Mouse (Mus musculus) CH12.LX (cell line): ENCODE measurements around the gene Tomm40l. TPM values are rescaled to one million over a fixed set of nuclear protein-coding genes. Genes with fewer than 3 reads are reported as not detected.

Experiments
- DNase-seq: peaks from one replicate; pipeline ENCODE4 v3.0.0-alpha.2; 2013; ENCODE audit errors: extremely low read depth
- H3K27ac ChIP-seq: 2 replicates; pipeline ENCODE4 v1.5.1; 2012; ENCODE audit warnings: low read depth, mild to moderate bottlenecking, control low read depth, moderate library complexity; ENCODE audit not compliant: insufficient read depth
- H3K27me3 ChIP-seq: replicated peaks from 2 replicates; pipeline ENCODE3; 2012; ENCODE audit warnings: inconsistent platforms
- H3K36me3 ChIP-seq, 2 experiments: replicated peaks in 1 of 2; 2 replicates each; pipeline versions ENCODE3 to v1.6.1; 2012; ENCODE audit warnings: inconsistent platforms in 1 of 2, low read length in 1 of 2, mild to moderate bottlenecking in 1 of 2, mixed read lengths in 1 of 2, moderate library complexity in 1 of 2; ENCODE audit not compliant: control insufficient read depth in 1 of 2, insufficient read depth in 1 of 2
- H3K4me1 ChIP-seq, 2 experiments: 2 replicates each; pipeline ENCODE4 v1.6.1; 2012; ENCODE audit warnings: inconsistent platforms in 1 of 2, moderate library complexity in 1 of 2; ENCODE audit not compliant: insufficient read depth in 2 of 2, control insufficient read depth in 1 of 2
- H3K4me2 ChIP-seq: 2 replicates; pipeline ENCODE4 v1.6.1; 2012; ENCODE audit warnings: low read depth, mild to moderate bottlenecking, control low read depth; ENCODE audit not compliant: poor library complexity, insufficient read depth, severe bottlenecking
- H3K4me3 ChIP-seq, 3 experiments: fragments of 150-350 bp in 1 of 3; sonication (generic) in 1 of 3; replicated peaks in 1 of 3; 2 replicates each; pipeline versions ENCODE3 to v1.5.1; 2011 to 2012; ENCODE audit warnings: low read depth in 2 of 3, low read length in 2 of 3, mild to moderate bottlenecking in 2 of 3, moderate library complexity in 2 of 3, control low read depth in 1 of 3, improper control_type of control experiment in 1 of 3, inconsistent platforms in 1 of 3, mixed read lengths in 1 of 3; ENCODE audit not compliant: poor library complexity in 1 of 3
- H3K79me2 ChIP-seq: replicated peaks from 2 replicates; pipeline ENCODE4 v1.6.1; 2012; ENCODE audit warnings: mild to moderate bottlenecking, moderate library complexity; ENCODE audit not compliant: control insufficient read depth, poor library complexity, insufficient read depth, severe bottlenecking; ENCODE audit errors: extremely low read depth
- H3K9ac ChIP-seq: 2 replicates; pipeline ENCODE4 v1.6.1; 2012; ENCODE audit warnings: low read depth, mild to moderate bottlenecking, control low read depth, moderate library complexity; ENCODE audit not compliant: insufficient read depth
- H3K9me3 ChIP-seq: replicated peaks from 2 replicates; pipeline ENCODE3; 2012; ENCODE audit warnings: low read length, inconsistent platforms, mixed read lengths
- BHLHE40 ChIP-seq: IDR thresholded peaks from 2 replicates; pipeline ENCODE4 v1.6.1; 2011; ENCODE audit warnings: mild to moderate bottlenecking, low read depth, low read length, improper control_type of control experiment
- CHD1 ChIP-seq: IDR thresholded peaks from 2 replicates; pipeline ENCODE4 v1.6.1; 2012; ENCODE audit warnings: low read depth, low read length, improper control_type of control experiment, inconsistent platforms
- CHD2 ChIP-seq: IDR thresholded peaks from 2 replicates; pipeline ENCODE4 v1.6.1; 2011; ENCODE audit warnings: low read length, improper control_type of control experiment
- E2F4 ChIP-seq: IDR thresholded peaks from 2 replicates; pipeline ENCODE4 v1.6.1; 2011; ENCODE audit warnings: low read depth, low read length, improper control_type of control experiment; ENCODE audit not compliant: insufficient replicate concordance
- ELF1 ChIP-seq: IDR thresholded peaks from 2 replicates; pipeline ENCODE4 v1.6.1; 2014; ENCODE audit warnings: low read depth, mild to moderate bottlenecking, inconsistent platforms, low read length, improper control_type of control experiment
- ETS1 ChIP-seq: conservative IDR thresholded peaks from 2 replicates; pipeline ENCODE4 v1.6.1; 2012; ENCODE audit warnings: low read depth, mild to moderate bottlenecking, inconsistent platforms, low read length, improper control_type of control experiment, moderate library complexity
- GABPA ChIP-seq: IDR thresholded peaks from 2 replicates; pipeline ENCODE4 v1.6.1; 2012; ENCODE audit warnings: low read depth, low read length, improper control_type of control experiment, inconsistent platforms; ENCODE audit not compliant: insufficient replicate concordance
- HCFC1 ChIP-seq: IDR thresholded peaks from 2 replicates; pipeline ENCODE4 v1.6.1; 2012; ENCODE audit warnings: low read depth, mild to moderate bottlenecking, inconsistent platforms, low read length, improper control_type of control experiment
- IRF4 ChIP-seq: IDR thresholded peaks from 2 replicates; pipeline ENCODE4 v1.6.1; 2014; ENCODE audit warnings: low read depth, mild to moderate bottlenecking, inconsistent platforms, low read length, improper control_type of control experiment
- JUND ChIP-seq: conservative IDR thresholded peaks from 2 replicates; pipeline ENCODE4 v1.6.1; 2011; ENCODE audit warnings: low read depth, low read length, improper control_type of control experiment
- KAT2A ChIP-seq: IDR thresholded peaks from 2 replicates; pipeline ENCODE4 v1.6.1; 2012; ENCODE audit warnings: low read length, improper control_type of control experiment, inconsistent platforms; ENCODE audit not compliant: insufficient replicate concordance
- MEF2A ChIP-seq: IDR thresholded peaks from 2 replicates; pipeline ENCODE4 v1.6.1; 2014; ENCODE audit warnings: low read depth, mild to moderate bottlenecking, inconsistent platforms, low read length, improper control_type of control experiment, borderline replicate concordance
- MYC ChIP-seq: IDR thresholded peaks from 2 replicates; pipeline ENCODE4 v1.6.1; 2011; ENCODE audit warnings: low read depth, mild to moderate bottlenecking, improper control_type of control experiment, low read length
- NRF1 ChIP-seq: IDR thresholded peaks from 2 replicates; pipeline ENCODE4 v1.6.1; 2014; ENCODE audit warnings: low read depth, mild to moderate bottlenecking, inconsistent platforms, low read length, improper control_type of control experiment, moderate library complexity
- PAX5 ChIP-seq: IDR thresholded peaks from 2 replicates; pipeline ENCODE4 v1.6.1; 2012; ENCODE audit warnings: low read length, inconsistent platforms, mixed read lengths
- RAD21 ChIP-seq: IDR thresholded peaks from 2 replicates; pipeline ENCODE4 v1.6.1; 2011; ENCODE audit warnings: low read depth, mild to moderate bottlenecking, low read length, improper control_type of control experiment, moderate library complexity
- SMC3 ChIP-seq: IDR thresholded peaks from 2 replicates; pipeline ENCODE4 v1.6.1; 2011; ENCODE audit warnings: low read depth, low read length, improper control_type of control experiment
- TBP ChIP-seq: conservative IDR thresholded peaks from 2 replicates; pipeline ENCODE4 v1.6.1; 2011; ENCODE audit warnings: low read depth, low read length, improper control_type of control experiment
- TCF12 ChIP-seq: IDR thresholded peaks from 2 replicates; pipeline ENCODE4 v1.6.1; 2014; ENCODE audit warnings: low read depth, mild to moderate bottlenecking, inconsistent platforms, low read length, improper control_type of control experiment
- UBTF ChIP-seq: IDR thresholded peaks from 2 replicates; pipeline ENCODE4 v1.6.1; 2012; ENCODE audit warnings: low read depth, mild to moderate bottlenecking, inconsistent platforms, low read length, improper control_type of control experiment, moderate library complexity
- USF1 ChIP-seq: IDR thresholded peaks from 2 replicates; pipeline ENCODE4 v1.6.1; 2014; ENCODE audit warnings: low read depth, mild to moderate bottlenecking, inconsistent platforms, low read length, improper control_type of control experiment
- ZC3H11A ChIP-seq: IDR thresholded peaks from 2 replicates; pipeline ENCODE4 v1.6.1; 2012; ENCODE audit warnings: low read depth, mild to moderate bottlenecking, inconsistent platforms, low read length, improper control_type of control experiment
- dilution Hi-C: fragments of 300-500 bp; cut with MboI; formaldehyde crosslinking; loops from 2 replicates; pipeline ENCODE4 v1.14.3; 2020; ENCODE audit warnings: low sequenced_read_pairs; ENCODE audit not compliant: extremely low pct_unique_long_range_greater_than_20kb, extremely low pct_ligation_motif_present
- in situ Hi-C: fragments of 300-500 bp; cut with MboI; formaldehyde crosslinking; loops from 3 replicates; pipeline ENCODE4 v1.14.3; 2019; ENCODE audit warnings: low sequenced_read_pairs, low pct_ligation_motif_present, low pct_unique_long_range_greater_than_20kb, mixed read lengths
- polyA plus RNA-seq: library from polyadenylated mRNA; unstranded; fragments of >175 nt; gene quantifications from 2 replicates; pipeline ENCODE4 v1.2.1, GENCODE M21; 2012; ENCODE audit warnings: low read depth; ENCODE audit not compliant: insufficient read length
- total RNA-seq, 2 experiments: library from RNA; depleted of rRNA; stranded (reverse); fragments of 300-350 nt in 1 of 2; fragments of >200 nt in 1 of 2; gene quantifications; 2 replicates each; pipeline ENCODE4 v1.2.3; 2012 to 2014

Tomm40l gene
- total and polyA plus RNA-seq, 3 experiments, result 24.7 to 37.1 (median 36.0) TPM

GRCm38 (mm10) chr1:171183025-171183424, 39.3 kb downstream of the Tomm40l start:
- Histone ChIP-seq H3K36me3 (no peaks in the 10 kb centered on the region), H3K9me3 (no peaks in the 10 kb centered on the region), H3K4me1 (peaks cover 8 to 15% of the 10 kb centered on the region in 2 experiments), H3K4me3 (no peak overlapping the region), H3K27me3 (no peaks in the 10 kb centered on the region), H3K9ac (no peak overlapping the region), H3K4me2 (no peak overlapping the region)
- in situ Hi-C loops (no loop called here), dilution Hi-C loops (no loop called here)
- DNase-seq, result no peak
- TF ChIP-seq UBTF, result no peak
- TF ChIP-seq, all 38 proteins: peak for 0
- no peaks in the 10 kb centered on the region for H3K79me2 ChIP-seq
- H3K27ac ChIP-seq, result no peak overlapping the region

GRCm38 (mm10) chr1:171179487-171180171, 42.7 kb downstream of the Tomm40l start:
- Histone ChIP-seq H3K4me3 (no peak overlapping the region), H3K36me3 (no peaks in the 10 kb centered on the region), H3K9me3 (no peaks in the 10 kb centered on the region), H3K79me2 (no peaks in the 10 kb centered on the region), H3K4me1 (peaks cover 8 to 13% of the 10 kb centered on the region in 2 experiments), H3K27ac (no peak overlapping the region)
- dilution Hi-C loops, result no loop called here
- TF ChIP-seq USF1 (no peak), CHD2 (no peak), PAX5 (no peak), RAD21 (no peak), ELF1 (no peak), TBP (no peak), BHLHE40 (no peak), SMC3 (no peak)
- TF ChIP-seq, all 38 proteins: peak for 0
- Histone ChIP-seq H3K27me3 (peaks cover 11% of the 10 kb centered on the region), H3K4me2 (no peak overlapping the region), H3K9ac (no peak overlapping the region)
- in situ Hi-C loops, result loop anchor here (5.0 kb wide), 1 partner anchor 33 kb away; the partner anchor contains the start of gene Nr1i3
- DNase-seq, result no peak

- dilution Hi-C loops (no loop called here), in situ Hi-C loops (no loop called here)
- no peaks in the 10 kb centered on the region for H3K4me1 ChIP-seq
Observed at GRCm38 (mm10) chr1:171172779-171173178, 49.5 kb downstream of the Tomm40l start.

More at GRCm38 (mm10) chr1:171172779-171173178, 49.5 kb downstream of the Tomm40l start:
- no peak for DNase-seq
- peaks cover 25% of the 10 kb centered on the region for H3K27me3 ChIP-seq
- no peak overlapping the region for H3K4me2 ChIP-seq
- no peak overlapping the region for H3K4me3 ChIP-seq
- TF ChIP-seq CHD2 (no peak), MYC (no peak), TCF12 (no peak), UBTF (no peak), KAT2A (no peak), E2F4 (no peak), MEF2A (no peak), PAX5 (no peak), SMC3 (no peak), ELF1 (no peak), GABPA (no peak), NRF1 (no peak), IRF4 (no peak), HCFC1 (no peak), CHD1 (no peak), ETS1 (no peak), JUND (no peak), ZC3H11A (no peak)
- no peaks in the 10 kb centered on the region for H3K36me3 ChIP-seq
- no peak overlapping the region for H3K9ac ChIP-seq
- no peak overlapping the region for H3K27ac ChIP-seq
- H3K79me2 ChIP-seq, result no peaks in the 10 kb centered on the region
- H3K9me3 ChIP-seq, result no peaks in the 10 kb centered on the region
